Mouse (Mus musculus) embryo, embryonic 11 days (tissue): ENCODE results near the gene Bcl9l.
A peak's percentile ranks its signal among the peaks of the same experiment; 100 is the strongest.

Experiments
- DNase-seq: peaks from one replicate; pipeline ENCODE4 v3.0.0-alpha.2; 2015

The Bcl9l gene

DNA sequence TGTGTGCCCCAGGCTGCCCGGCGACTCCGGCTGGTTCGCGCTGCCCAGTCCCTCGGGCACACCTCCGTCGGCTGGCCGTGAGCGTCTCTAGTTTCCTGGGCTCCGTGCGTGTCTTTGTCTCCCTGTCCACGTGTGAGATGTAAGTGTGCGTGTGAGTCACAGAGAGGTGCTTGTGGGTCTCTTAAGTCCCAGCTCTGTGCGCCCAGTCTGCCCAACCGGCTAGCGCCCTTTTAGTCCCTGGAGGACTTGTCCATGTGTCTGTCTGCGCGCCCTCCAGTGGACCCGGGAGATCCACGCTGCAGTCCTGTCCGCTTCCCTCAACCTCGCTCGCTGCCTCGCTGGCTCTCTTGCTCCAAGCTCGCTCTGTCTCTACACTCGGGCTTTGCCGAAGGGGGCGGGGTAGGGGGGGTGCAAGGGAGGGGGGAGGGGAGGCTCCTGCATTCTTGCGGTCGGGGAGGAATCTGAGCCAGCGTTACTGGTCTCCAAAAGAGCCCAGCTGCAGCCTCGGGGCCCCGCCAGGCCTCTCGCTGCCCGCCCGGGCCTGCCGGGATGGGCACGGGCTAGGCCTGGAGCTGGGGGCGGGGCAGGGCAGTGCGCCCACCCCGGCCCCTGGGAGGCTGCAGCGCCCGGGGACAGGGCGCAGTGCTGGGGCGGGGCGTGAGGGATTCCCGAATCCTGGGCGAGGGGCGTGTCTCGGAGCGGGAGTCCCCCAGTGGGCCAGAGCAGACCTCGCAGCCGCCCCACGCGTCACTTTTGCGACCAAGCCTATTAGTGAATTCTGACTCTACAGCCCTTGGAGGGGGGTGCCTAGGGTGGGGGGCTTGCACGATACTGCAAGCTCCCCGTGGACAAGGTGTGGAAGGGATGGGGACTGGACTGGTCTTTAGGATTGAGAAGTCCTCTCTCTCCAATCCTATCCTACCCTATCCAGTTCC is 16.1 kb downstream of the Bcl9l start:
- peak; percentile 90 for DNase-seq

DNA sequence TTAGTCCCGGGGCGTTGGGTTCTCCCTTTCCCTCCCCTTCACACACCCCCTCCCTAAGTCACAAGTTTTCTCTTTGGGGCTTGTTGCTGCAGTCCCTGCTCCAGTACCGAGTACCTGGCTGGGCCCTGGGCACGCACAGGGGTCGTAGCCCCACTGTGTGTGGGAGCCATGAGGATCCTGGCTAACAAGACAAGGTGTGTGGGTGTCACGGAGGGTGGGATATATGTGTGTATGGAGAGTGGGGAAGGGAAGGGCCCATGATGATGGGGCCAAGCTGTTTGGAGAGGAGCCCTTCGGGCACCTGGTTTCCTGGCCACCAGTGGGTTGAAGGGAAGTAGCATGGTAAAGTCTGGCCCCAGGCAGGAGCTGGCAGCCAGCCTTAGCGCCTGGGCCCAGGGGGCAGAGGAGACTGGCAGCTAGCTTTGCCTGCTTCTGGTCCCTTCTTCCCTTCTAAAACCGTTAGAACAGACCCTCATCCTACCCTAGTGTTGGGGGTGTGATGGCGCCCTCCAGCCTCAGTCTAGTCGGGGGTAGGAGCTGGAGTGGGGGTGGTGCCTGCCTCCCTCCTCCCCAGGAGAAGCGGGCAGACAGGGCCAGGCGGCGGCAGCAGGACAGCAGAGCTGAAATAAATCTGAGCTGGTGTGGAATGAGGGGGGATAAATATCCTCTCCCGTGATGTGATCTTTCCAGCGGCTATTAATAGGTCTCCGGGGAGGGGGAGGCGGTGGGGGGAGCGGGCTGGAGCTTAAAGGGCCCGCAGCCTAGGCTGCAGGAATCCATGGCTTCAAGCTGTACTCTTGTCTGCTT is 16.9 kb downstream of the Bcl9l start:
- DNase-seq, result peak; percentile 76

DNA sequence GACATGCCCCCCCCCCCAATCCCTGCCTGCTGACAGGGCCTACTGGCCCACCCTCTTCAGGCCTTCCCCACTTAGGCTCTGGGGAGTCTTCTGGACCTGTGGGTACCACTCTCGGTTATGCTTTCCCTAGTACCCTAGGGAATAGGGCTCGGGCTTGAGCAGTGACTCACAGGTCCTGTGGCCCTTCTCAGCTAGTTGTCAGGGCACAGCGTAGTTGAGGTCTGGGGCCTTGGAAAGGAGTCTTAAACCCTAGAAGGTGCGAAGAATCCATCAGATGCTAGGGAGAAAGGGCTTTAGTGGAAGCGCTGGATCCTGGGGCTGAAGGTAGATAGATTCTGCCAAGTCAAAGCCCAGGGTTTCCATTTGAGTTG is 17.5 kb downstream of the Bcl9l start:
- DNase-seq, result no peak

DNA sequence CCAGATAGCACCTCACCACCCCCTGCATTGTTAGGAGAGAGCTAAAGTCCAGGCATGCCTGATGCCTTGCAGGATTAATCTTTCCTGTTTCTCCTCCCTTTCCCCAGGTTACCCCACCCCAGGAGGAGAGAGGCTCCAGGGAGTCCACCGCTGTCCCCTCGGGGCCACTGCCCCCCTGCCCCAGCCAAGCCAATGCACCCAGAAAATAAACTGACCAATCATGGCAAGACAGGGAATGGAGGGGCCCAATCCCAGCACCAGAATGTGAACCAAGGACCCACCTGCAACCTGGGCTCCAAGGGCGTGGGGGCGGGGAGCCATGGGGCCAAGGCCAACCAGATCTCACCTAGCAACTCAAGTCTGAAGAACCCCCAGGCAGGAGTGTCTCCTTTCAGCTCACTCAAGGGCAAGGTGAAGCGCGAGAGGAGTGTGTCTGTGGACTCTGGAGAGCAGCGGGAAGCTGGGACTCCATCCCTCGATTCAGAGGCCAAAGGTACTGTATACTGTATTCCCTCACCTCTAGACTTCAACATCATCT is 18.1 kb downstream of the Bcl9l start:
- DNase-seq, result no peak

DNA sequence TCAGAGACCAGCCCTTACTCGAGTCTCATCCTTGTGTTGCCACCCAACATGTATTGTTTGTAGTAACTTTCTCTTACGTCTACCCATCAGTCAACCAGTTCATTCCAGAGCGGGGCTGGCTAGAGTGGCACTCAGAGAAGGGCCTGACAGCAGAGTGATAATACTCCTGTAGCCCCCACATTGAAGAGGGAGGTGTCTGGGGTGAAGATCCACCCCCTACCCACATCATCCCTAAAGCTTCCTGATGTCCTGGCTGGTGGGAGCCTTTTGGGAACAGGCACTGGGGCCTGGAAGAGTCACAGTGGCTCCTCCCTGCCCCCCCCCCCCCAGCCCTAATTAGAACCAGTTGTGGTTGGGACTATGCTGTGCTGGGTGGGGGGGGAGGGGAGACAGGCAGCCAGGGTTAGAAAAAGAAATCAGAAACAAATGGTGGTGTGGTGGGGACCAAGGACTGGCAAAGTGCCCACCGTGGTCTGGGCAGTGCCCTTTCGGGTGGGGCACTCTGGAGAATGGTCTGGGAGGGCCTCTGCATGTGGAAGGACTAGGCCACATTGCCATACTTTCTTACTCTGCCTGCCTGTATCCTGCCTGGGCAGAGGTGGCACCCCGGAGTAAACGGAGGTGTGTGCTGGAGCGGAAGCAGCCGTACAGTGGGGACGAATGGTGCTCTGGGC is 18.7 kb downstream of the Bcl9l start:
- DNase-seq, result no peak

DNA sequence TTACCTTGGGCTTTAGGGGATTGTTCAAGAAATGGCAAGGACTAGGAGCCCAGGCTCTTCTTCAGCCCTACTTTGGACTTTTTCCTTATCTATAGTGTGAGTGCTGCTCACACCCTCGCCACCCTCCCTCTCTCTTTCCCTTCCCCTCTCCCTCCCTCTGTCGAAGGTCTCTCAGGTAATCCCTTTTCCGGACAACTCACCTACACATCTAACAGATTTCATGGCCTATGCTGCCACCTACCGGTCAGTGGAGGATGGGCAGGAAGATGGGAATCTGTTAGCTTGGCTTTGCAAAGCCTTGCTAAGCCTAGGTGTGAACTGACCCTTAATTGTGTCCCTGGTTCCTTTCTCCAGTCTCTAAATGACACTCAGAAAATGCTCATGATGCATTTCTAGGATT is 19.4 kb downstream of the Bcl9l start:
- peak; percentile 83 for DNase-seq

DNA sequence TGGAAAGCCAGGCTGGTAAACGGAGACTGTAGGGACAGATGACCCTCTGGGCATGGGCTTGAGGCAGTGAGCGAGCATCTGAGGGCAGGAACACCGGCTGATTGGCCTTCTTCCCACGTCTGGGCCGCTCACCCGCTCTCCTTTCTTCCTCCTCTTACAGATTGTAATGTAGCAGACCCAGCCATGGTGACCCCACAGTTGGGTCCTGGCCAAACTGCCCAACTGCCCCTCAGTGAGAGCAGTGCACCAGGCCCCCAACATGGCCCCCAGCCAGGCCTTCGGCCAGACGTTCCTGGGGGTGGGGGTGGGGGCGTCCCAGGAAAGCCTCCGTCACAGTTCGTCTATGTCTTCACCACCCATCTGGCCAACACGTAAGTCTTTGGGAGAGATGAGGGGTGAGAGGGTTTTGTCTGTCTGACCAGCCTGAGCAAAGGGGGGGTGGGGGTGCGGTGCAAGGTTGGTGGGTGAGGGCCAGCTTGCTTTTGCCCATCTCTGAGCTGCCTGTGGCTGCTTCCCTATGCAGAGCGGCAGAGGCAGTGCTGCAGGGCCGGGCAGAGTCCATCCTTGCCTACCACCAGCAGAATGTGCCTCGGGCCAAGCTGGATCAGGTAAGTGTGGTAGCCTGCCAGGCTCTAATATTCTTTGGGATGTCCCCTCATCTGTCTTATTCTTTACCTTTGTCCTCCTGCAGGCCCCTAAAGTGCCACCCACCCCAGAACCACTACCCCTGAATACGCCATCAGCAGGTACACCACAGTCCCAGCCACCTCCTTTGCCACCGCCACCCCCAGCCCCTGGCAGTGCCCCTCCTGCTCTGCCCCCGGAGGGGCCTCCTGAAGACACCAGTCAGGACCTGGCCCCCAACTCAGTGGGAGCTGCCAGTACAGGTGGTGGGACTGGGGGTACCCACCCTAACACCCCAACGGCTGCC is 22.5 kb downstream of the Bcl9l start:
- no peak for DNase-seq

DNA sequence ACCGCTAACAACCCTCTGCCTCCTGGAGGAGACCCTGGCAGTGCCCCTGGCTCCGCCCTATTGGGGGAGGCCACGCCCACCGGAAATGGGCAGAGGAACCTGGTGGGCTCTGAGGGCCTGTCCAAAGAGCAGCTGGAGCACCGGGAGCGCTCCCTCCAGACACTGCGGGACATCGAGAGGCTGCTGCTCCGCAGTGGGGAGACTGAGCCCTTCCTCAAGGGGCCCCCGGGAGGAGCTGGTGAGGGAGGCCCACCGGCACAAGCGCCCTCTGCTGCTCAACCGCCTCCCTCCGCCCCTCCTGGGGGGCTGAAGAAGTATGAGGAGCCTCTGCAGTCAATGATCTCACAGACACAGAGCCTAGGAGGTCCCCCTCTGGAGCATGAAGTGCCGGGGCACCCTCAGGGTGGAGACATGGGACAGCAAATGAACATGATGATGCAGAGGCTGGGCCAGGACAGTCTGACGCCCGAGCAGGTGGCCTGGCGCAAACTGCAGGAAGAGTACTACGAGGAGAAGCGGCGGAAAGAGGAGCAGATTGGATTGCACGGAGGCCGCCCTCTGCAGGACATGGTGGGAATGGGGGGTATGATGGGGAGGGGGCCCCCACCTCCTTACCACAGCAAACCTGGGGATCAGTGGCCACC is 23.3 kb downstream of the Bcl9l start:
- no peak for DNase-seq

DNA sequence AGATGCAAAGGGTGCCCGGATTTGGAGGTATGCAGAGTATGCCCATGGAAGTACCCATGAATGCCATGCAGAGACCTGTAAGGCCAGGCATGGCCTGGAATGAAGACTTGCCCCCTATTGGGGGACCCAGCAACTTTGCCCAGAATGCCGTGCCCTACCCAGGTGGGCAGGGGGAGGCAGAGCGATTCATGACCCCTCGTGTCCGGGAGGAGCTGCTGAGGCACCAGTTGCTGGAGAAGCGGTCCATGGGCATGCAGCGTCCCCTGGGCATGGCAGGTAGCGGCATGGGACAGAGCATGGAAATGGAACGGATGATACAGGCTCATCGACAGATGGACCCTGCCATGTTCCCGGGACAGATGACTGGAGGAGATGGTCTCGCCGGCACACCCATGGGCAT is 23.9 kb downstream of the Bcl9l start:
- no peak for DNase-seq

DNA sequence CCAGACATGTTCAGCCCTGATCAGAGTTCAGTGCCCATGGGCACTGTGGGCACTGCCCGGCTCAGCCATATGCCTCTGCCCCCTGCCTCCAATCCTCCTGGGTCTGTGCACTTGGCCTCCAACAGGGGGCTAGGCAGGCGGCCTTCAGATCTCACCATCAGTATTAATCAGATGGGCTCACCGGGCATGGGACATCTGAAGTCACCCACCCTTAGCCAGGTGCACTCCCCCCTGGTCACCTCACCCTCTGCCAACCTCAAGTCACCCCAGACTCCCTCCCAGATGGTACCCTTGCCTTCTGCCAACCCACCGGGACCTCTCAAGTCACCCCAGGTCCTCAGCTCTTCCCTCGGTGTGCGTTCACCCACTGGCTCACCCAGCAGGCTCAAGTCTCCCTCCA is 24.7 kb downstream of the Bcl9l start:
- DNase-seq, result no peak

DNA sequence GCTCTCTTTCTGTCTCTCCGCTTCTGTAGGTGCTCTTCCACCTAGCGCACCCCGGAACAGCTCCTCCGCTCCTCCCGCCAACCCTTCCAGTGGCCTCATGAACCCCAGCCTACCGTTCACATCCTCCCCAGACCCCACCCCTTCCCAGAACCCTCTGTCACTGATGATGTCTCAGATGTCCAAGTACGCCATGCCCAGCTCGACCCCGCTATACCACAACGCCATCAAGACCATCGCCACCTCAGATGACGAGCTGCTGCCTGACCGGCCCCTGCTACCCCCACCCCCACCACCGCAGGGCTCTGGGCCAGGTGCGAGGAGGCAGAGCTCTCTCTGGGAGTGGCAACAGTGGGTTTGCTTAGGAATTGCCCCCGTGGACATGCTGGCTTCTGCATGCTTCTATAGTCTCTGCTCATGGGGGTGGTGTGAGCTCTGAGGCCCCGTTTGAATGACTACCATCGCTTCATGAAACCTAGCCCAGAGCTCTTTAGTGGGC is 25.5 kb downstream of the Bcl9l start:
- no peak for DNase-seq

DNA sequence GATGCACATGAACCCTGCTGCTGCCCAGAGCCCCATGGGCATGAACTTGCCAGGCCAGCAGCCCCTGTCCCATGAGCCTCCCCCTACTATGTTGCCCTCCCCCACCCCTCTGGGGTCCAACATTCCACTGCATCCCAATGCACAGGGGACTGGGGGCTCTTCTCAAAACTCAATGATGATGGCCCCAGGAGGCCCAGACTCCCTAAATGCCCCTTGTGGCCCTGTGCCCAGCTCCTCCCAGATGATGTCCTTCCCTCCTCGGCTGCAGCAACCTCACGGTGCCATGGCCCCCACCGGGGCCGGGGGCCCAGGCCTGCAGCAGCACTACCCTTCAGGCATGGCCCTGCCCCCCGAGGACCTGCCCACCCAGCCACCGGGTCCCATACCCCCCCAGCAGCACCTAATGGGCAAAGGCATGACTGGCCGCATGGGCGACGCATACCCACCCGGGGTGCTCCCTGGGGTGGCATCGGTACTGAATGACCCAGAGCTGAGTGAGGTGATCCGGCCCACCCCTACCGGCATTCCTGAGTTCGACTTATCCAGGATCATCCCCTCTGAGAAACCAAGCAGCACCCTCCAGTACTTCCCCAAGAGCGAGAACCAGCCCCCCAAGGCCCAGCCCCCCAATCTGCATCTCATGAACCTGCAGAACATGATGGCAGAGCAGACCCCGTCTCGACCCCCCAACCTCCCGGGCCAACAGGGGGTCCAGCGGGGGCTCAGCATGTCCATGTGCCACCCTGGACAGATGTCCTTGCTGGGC is 26.3 kb downstream of the Bcl9l start:
- no peak for DNase-seq

DNA sequence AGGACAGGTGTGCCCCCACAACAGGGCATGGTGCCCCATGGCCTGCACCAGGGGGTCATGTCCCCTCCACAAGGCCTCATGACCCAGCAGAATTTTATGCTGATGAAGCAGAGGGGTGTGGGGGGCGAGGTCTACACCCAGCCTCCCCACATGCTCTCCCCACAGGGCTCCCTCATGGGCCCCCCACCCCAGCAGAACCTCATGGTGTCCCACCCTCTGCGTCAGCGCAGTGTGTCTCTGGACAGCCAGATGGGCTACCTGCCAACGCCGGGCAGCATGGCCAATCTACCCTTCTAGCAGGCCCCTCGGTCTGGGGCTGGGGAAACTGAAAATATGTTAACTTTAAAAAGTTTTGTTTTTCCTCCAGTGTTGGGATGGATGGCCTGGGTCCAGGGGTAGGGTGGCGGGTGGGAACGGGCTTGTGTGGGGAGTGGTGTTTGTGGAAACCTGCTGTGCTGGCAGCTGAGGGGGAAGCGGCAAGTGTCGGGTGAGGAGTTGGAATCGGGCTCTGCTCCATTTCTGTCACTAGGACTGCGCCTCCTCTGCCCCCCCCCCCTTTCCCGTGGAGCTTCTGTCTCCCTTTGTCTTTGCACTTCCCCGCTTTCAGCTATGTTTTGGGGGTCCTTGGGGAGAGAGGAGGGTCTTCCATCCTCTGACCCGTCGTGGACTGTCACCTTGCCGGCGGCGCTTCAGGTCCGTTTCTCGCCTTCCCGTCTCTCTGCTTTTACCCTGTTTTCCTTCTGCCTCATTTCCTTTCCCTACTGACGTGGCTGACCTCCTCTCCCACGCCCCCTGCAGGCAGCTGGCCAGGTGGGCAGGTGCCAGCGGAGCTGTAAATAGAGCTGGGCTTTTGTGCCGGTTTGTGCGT is 27.1 kb downstream of the Bcl9l start:
- peak; percentile 80 for DNase-seq

DNA sequence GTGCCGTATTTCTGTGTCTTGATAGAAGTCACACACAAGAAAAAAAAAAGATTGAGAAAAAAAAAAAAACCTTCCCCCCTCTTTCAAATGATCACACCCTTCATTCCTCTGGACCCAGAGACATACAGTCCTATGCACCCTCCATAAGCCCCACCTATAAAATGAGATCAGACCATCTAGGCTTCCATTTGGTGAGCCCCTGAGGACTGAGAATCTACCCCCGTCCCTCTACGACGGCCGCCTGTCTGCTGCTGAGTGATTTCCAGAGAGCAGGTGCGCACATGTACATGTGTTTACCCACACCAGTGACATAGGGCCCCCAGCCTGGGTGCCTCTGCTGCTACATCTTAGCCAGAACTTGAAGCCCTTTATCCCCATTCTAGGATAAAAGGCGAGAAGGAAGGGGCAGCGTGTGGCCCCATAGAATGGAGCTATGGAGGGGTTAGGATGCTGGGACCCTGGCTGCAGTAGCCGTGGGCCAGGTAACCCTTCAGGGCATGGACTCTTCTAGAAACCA is 27.8 kb downstream of the Bcl9l start:
- DNase-seq, result no peak

DNA sequence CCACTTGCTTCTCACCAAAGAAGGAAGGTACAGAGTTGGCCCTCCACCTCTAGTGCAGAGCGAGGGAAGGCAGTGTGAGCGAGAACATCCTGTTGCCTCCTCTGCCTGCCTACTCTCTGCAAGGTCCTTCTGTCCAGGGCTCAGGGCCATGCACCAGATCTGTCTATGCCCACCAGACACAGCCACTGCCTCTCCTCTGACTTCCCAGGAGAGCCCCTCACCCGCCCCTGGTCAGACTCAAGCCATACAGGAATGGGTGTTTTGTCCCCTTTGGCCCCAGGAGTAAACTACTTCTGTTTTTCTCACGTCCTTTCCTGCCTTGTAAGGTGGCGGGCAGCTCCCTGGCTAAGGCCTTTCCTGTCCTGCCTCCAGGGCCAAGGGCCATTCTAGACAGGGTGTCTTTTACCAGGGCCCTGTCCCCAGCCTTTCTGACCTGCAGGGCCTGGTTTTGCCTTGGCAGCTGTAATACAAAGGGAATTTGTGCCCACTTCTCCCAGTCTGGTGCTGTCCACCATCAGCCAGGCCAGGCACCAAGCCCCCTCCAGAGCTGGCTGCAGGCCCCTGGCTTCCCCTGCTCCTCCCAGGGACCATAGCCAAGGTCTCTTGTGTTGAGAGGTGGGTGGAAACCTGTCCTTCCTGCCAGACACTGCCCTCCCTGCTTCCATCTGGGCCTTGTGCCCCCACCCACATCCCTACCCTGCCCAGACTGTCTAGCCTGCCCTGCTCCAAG is 28.4 kb downstream of the Bcl9l start:
- DNase-seq, result no peak

DNA sequence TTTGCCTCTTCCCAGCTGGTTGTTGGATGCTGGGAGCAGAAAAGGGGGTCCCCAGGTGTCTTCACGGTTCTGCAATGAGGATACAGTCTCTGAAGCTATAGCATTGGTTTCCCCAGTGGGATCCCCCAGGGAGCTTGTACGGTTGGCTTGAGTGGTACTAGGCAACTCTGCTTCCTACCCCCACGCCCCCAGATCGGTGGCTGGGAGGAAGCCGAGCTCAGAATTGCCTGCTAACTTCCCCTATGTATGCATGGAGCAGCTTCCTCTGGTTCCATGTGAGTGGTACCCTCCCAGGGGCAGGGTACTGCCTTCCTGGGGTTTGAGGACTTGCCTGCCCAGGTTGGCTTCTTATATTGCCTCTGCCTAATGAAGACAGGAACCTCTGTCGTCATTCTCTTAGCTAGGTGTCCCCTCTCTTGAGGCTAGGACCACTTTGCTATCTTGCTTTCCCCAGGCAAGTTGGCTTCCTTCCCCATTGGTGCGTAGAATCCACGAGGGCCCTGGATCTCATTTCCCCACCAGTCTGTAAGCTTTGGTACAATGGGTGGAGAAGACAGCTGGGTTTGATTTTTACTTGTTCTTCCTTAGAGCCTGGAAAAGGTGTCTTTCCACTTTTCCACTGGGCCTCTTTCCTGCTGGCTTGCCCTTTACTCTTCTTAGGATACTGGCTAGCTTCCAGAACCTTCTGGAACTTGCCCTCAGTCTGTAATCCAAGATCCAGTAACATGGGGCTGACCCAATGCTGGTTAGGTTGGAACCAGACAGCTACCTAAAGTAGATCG is 29.5 kb downstream of the Bcl9l start:
- DNase-seq, result no peak

DNA sequence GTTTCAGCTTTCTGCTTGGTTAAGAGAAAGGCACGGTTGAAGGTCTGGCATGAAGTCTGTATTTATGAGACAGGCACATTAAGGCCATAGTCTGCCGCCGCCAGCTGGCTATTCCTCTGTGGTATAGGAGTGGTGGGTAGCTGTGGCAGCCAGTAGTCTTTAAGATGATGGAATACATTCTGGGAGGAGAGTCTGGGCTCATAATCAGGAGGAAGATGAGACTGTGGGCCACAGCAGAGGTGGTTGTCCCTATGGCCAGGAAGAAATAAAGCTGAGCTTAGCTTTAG is 30.0 kb downstream of the Bcl9l start:
- no peak for DNase-seq

DNA sequence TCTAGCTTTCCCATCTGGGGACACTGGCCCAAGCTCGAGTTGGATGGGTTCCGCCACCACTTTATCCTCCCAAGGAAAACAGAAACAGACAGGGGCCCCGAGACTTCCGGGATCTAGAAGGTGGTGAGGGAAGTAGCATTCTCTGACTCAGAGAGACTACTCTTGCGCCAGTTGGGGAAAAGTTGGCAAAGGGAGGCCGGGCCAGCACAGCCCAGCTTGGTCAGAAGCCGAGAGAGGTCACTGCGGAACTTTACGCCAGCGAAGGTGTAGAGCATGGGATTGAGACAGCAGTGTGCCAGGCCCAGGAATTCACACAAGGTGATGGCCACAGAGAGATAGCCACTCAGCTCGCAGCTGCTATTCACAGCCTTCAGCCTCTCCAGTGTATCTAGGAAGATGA is 30.5 kb downstream of the Bcl9l start:
- no peak for DNase-seq
